Mouse (Mus musculus): ENCODE data around the gene AU022751.
"Not testable (repeated sequence)": the region's sequence is repeated elsewhere in the genome, so short reads cannot be mapped to it uniquely, and the experiment has no call there.

Gene AU022751
- long read RNA-seq, experiment 1: 0 reads
- long read RNA-seq, experiment 2: 0 reads

DNA sequence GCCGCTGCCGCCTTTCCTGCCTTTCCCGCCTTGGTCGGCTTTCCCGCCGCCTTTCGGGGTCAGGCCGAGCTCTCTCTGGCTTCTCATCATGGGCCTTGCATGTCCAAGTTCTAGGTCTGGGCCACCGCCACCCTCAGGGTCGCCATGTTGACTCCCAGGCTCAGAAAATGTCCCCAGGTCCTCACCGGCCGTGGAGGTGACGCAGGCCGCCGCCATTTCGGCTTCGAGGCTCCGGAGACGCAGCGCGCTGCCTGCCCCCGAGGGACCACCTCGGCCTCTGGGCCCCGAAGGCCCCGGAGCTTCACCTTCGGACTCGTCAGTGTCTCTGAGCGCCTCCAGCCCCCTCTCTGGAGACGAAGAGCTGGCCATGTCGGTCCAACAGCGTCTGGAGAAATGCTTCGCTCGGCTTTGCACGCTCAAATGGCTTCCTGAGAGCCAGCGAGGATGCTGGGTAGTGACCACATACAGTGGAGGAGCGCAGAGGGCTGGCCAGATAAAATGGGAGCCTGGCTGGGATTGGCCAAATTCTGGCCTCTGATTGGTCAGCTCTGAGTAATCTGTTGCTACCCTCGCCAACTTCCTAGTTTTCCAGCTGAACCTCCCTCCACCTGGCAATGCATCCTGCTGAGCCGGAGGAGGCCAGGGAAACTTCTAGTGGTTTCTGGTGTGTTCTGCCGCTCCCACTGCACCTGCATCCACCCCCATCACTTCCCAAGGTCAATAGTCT lies at the start of gene AU022751:
Gene AU022751 (minus strand): TSS at position 466 of the 727 bp plus-strand sequence.
- intact Hi-C loops (cut with DNase I): no loop called here

DNA sequence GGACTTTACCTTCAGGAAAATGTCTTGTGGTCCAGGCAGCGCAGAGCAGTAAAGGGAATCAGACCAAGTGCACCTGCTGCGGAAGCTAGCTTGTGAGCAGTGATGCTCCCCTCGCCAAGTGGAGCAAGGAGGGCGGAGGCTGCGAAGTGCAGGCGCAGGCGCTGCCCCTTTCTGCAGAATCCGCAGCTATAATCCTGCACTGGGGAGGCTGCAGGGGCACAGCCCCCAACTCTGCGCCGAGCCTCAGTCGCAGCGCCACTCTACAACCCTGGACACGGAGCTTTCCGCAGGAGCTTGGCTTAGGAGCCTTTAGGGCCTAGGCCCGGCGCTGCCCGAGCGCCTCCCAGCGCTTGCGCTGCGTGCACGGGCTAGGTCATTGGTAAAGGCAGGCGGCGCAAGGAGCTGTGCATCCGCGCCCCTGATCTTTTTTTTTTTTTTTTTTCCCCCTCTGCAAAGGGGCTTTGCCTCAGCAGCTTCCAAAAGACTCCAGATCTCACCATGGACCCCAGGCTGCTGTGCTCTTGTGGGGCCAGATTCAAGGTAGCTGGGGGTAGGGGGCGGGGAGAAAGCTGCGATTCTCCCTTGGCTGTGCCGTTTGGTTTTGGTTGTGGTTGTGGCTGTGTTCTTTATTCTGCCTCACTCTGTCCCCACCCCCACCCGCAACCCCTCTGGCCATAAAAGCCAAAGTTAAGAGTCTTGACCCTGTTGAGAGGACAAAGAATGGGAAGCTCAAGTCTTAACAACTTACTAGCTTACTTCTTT lies 9.0 kb upstream of the AU022751 start:
- intact Hi-C loops (cut with DNase I): loop anchor here (5.0 kb wide), 1 partner anchor 290 kb away; no protein-coding TSS in a partner anchor

DNA sequence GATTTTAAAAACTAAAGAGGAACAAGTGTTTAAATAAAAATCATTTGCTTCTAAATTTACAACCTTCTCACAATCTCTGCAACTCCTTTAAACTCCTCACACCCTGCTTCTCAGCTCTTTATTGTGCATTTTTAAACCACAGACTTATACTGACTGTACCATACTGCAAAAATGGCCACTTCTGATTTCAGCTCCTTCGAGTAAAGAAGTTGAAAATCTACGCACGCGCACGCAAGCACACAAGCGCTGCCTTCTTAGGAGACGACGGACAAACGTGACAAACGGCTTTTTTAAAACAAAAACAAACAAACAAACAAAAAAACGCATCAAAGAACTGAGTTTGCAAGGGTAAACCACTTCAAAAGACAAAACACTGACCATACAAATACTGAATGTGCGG lies 8.3 kb upstream of the AU022751 start:
- intact Hi-C loops (cut with DNase I): loop anchor here (5.0 kb wide), 1 partner anchor 289 kb away; no protein-coding TSS in a partner anchor

DNA sequence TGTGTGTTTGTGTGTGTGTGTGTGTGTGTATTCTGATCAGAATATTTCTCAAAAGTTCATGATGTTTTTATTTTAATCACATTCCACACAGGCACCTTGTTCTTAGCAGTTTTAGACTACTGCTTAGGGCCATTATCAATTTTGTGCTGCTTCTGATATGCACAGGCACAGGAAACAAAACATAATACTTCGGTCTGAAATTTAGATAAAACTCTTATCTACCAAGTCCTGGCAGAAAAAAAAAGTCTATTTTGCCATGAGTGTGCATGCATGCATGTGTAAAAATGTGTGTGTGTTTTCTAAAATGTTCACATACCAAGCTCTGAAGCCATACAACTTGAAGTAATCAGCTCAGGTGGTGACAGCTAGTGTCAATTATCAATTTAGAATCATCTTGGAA lies 21.7 kb downstream of the AU022751 start:
- intact Hi-C loops (cut with DNase I): no loop called here

DNA sequence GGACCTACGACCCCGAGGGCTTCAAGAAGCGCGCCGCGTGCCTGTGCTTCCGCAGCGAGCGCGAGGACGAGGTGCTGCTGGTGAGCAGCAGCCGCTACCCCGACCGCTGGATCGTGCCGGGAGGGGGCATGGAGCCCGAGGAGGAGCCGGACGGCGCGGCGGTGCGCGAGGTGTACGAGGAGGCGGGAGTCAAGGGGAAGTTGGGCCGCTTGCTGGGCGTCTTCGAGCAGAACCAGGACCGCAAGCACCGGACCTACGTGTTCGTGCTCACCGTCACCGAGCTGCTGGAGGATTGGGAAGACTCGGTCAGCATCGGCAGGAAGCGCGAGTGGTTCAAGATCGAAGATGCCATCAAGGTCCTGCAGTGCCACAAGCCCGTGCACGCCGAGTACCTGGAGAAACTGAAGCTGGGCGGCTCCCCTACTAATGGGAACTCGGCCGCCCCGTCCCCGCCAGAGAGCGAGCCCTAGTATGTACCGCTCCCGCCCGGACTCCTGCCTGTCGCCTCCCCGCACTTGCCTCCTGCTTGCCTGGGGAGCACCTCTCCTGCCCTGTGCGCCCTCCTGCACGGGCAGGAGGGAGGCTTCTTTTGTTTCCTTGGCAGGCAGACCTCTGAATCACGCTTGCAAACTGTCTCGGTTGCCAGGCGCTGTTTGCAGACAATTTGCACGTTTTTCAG lies 35.1 kb downstream of the AU022751 start:
- intact Hi-C loops (cut with DNase I): not testable (repeated sequence)

DNA sequence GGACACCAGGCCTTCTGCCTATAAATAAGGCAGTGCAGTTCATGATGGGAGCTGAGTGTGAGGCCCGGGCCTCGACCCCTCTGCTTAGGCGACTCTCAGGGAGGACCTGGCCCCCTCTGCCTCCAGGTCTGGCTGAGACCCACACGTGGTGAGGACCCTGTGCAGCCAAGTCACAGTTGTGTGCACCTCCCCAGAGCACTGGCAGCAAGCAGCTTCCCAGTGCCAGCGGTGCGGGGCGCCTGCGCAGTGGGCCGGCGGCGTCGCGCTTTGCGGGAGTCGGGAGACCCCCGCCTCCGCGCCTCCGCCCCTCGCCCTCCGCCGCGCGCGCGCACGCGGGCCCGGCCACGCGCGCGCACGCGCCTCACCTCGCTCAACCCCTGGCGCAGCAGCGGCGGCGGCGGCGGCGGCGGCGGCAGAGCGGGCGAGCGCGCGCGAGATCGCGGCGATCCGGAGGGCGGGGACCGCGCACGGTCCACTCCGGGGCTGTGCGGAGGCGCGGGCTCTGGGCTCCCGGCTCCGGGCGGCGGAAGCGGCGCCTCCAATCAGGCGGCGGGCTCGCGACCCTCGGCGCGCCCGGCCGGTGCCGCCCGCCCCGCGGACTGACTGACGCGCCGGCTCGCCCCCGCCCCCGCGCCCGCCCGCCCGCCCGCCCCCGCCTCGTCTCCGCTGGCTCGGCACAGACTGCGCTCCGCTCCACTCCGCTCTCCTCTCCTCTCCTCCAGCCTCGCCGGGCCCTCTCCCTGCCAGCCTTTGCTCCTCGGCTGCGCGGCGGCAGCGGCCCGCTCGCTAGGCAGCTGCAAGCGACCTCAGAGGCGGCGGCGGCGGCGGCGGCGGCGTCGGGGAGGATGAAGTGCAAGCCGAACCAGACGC lies 35.9 kb downstream of the AU022751 start, which contains the start of gene Nudt11:
Gene Nudt11 (plus strand): TSS at position 388 of the 870 bp plus-strand sequence.
- intact Hi-C loops (cut with DNase I): not testable (repeated sequence)

Small RNA genes lying within 50 kb of the gene (microRNA-seq; reads per million reads assigned to microRNA genes)
- gene Gm27360: 0 reads per million in 2 experiments
